Mouse (Mus musculus) right cerebral cortex, postnatal 4 days (tissue): ENCODE data around the gene Isx.
A peak's percentile ranks its signal among the peaks of the same experiment; 100 is the strongest.

Experiments
- DNase-seq: peaks from one replicate; pipeline ENCODE4 v3.0.0-alpha.2; 2022

Gene Isx

DNA sequence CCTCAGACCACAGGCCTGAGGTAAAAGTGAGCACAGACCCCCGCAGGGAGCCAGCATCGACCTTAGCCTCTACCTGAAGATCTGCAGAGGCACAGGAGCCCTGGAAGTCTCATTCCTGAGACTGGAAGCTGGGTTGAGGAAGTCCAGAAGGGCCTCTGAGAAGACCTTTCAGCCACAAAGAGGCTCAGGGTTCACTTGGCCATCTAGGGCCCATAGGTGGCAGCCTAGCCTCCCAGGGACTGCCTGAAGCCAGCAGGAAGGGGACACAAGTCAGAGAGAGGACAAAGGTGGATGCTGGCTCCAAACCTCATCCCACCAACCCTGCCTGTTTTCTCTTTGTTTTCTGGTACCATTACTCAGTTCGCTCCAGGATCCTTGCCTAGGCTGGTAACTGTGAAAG, at the start of gene Isx:
Isx (plus strand) TSS at position 234 of the 400 bp plus-strand sequence.
- DNase-seq = no peak

DNA sequence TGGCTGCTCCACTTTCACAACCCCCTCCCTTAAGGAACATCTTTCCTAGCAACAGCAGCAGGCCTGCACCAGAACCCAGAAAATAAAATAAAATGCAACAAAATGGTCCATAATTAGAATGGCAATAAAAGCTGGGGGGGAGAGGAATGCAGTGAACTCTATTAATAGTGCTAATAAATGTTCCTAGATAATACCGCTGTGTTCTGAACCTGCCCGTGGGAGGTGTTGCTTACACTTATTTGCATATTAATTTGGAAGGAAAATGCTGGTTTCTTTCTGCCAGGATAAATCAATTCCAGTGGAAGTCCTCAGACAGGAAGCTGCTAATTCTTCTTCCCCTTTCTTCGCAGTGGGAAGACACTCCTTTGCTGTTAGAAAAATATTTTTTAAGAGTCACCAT, 45.3 kb upstream of the Isx start:
- no peak for DNase-seq

- no peak for DNase-seq
These were observed 41.7 kb upstream of the Isx start for GRCm38 (mm10) chr8:74831322-74831721.

DNA sequence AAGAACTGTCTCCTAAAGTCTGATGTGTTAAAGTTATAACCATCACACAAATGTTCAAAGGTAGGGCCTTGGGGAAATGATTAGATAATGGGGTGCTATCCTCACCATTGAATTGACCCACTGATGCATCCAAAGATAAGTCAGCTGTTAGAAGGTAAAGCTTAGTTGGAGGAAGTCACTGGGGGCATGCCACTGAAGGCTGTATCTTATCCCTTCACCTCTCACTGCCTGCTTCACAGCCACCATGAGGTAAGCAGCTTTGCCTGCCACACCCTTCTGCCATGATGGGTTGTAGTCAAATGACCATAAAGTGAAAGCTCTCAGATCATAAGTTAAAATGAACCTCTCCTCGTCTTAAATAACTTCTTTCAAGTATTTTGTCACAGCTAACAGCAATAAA, 38.7 kb upstream of the Isx start:
- no peak for DNase-seq

- DNase-seq = peak; percentile 64
These were observed 25.5 kb upstream of the Isx start for GRCm38 (mm10) chr8:74847376-74848048.

- no peak for DNase-seq
These were observed 24.3 kb upstream of the Isx start for GRCm38 (mm10) chr8:74848707-74849106.

GRCm38 (mm10) chr8:74850971-74851370, 22.0 kb upstream of the Isx start:
- DNase-seq = no peak

GRCm38 (mm10) chr8:74851837-74852236, 21.1 kb upstream of the Isx start:
- DNase-seq = no peak

- peak; percentile 74 for DNase-seq
These were observed 19.5 kb upstream of the Isx start for GRCm38 (mm10) chr8:74853488-74853887.

DNA sequence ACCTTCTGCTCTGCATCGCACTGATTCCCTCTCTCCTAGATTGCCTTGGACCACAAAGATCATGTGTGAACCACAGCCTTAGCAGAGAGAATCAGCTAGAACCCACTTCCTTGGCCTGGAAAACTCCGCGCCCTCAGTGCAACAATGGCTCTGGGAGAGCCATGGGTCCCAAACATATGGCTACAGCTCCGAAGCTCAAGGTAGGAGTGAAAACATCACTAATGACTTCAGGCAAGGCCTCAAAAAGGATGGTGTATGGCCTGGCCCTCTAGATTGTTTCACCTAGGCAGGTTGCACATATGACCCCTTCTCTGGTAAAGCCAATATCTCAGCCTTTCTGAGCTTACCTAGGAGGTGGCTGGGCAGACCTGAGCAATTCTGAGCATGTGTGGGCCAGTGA, 18.2 kb upstream of the Isx start:
- DNase-seq = no peak

DNA sequence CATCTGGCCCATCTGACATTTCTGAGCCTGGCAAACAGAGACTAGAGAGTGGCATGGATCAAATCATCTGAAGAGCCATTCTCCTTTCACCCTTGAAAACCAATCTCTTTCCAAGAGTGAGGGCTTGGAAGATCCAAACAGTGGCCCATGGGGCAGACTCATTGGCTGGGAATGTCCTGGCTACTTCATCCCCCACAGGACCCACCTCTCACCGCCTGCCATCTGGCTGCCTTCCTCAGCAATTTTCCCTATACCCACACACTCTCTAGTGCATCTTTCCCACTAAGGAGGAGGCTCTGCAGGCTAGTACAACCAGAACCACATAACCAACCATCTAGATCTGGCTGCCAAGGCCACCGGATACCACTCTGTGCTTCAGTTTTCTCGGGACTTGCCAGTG, 17.6 kb upstream of the Isx start:
- no peak for DNase-seq

GRCm38 (mm10) chr8:74859241-74859640, 13.7 kb upstream of the Isx start:
- no peak for DNase-seq

DNA sequence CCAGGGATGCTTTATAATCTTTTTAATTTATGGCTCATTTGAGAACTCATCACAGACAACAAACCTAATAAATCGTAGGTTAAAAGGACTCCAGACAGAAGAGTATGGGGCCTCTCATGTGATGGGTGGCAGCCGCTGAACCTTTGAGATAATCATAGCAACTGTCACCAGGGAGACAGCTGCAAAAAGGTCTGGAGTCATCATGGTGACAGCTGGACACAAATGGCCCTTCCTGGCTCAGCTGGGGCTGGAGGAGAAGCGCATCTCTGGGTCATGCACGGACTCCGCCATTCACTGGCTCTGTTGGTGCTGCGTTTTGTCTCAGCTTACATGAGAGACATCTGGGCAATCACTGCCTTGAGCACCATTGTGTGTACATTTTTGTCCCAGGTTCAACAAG, 12.5 kb upstream of the Isx start:
- DNase-seq = no peak

GRCm38 (mm10) chr8:74862598-74862997, 10.4 kb upstream of the Isx start:
- no peak for DNase-seq

DNA sequence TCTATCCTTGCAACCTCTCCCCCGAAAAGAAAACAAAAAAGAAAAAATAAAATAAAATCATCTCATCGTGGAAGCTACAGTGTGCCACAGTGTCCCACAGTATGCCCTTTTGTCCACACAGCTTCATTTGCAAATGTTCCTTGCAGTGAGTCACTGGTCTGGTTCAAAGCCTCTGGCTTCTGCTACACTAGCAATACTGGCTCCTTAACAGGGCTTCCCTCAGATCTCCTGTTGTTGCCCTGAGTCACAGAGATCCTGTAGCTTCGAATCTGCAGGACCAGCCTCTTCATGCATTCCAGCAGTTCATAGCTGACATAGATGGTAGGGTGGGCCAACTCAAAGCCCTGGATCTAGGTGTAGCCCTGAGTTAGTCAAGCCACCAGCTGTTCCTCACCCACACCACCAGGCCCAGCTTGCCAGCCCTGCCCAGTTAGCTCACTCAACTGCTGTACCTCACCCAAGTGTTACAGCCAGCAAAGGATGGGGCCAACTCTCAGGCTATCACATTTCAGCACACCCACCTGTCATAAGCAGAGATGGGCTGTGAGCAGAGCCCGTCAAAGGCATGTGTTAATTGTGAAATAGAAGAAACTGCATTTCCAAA, 2.5 kb upstream of the Isx start:
- no peak for DNase-seq

- no peak for DNase-seq
These were observed 1.3 kb upstream of the Isx start for GRCm38 (mm10) chr8:74871686-74872085.

DNA sequence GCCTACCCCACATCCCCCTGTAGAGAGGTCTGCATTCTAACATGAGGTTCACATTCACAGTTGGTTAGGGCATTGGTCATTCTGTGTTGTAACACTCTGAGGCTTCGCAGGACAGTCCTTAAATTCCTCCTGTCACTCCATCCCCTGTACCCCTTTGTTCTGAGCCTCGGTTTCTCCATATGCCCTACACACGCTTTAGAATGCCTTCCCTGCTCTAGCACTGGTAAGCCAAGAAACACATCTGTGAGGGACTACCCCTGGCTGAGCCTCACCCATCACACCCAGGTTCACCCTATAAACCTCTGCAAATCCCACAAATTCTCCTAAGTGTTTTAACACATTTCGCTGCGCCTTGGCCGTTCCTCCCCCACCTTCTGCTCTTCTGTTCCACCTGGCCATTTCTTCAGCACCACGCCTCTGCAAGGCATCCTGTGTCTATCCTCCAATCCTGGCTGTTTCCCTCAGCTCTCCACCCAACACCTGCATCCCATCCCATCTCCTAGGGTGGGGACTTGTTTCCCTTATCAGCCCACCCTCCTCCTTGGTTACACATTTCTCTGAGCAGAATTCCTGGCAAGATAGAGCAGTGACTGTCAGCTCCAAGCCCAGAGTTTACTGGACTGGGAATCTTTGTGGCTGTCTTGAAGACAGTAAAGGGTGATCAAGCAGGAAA, 686 bp upstream of the Isx start:
- DNase-seq = no peak

DNA sequence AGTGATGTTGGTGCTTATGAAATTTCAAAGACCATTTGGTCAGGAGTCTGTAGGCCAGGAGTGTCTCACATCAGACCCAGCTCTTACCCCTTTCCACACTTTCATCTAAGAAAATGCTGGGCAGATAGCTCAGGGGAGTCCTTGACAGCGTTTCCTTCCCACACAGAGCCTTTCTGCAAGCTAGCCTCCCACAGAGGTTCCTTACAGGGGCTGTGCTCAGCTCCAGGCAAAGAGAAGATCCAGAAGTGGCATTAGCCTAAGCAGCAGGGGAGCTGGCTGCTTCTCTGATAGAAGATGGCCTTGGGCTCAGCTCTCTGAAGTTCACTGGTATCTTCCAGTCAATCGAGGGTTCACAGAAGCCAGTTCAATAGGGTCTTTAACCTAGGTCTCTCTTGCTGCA, 1.6 kb downstream of the Isx start:
- DNase-seq = no peak

- no peak for DNase-seq
These were observed 5.7 kb downstream of the Isx start for GRCm38 (mm10) chr8:74878637-74879036.

DNA sequence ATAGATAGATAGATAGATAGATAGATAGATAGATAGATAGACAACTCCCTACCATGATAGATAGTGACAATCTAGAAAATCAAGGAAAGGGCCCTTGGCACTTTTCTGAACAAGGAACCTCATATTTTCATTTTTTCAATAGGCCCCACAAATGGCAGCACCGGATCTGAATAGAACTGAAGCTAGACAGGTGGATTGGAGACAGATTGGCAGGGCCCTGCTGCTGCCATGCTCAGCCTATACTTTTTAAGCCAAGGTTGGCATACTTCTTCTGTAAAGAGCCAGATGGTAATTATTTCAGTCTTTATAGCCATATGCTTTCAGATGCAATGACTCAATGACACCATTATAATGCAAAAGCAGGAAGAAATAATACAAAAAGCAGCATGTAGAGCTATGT, 15.8 kb downstream of the Isx start:
- no peak for DNase-seq

GRCm38 (mm10) chr8:74891030-74891429, 18.1 kb downstream of the Isx start:
- no peak for DNase-seq

DNA sequence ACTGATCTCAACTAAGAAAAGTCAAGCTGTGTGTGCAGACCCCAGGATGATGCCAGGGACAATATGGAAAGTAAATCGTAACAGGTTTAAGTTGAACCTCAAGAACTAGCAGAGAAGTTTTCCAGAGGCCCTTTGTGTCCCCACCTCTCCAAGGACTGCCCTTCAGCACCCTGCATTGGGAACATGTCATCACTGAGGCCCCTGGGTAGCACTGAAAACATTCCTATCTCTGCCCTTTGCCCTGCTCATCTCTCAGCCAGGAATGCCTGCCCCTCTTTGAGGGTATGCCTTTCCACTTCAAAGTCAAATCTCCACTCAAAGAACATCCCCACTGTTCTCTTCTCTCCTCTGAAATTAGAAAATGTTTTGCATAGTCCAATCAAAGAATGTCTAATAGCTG, 23.3 kb downstream of the Isx start:
- DNase-seq = no peak

DNA sequence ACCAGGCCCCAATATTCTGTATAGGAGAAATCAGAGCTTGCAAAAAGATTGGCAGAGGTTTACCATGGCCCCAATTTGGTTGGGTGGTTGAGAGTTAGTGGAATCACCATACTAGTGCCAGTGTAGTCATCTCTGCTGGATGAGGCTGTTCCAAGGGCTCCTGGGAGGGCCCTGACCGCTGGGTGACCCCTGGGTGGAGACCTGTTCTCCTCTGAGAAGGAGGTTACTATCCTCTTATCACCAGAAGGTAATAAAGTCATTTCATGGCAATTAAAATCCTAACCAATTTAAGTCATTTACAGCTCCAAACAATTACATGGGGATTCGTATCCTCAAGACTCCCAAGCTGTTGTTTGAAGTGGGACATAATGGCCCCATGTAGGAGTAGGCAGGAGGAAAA, 24.3 kb downstream of the Isx start:
- DNase-seq = no peak

DNA sequence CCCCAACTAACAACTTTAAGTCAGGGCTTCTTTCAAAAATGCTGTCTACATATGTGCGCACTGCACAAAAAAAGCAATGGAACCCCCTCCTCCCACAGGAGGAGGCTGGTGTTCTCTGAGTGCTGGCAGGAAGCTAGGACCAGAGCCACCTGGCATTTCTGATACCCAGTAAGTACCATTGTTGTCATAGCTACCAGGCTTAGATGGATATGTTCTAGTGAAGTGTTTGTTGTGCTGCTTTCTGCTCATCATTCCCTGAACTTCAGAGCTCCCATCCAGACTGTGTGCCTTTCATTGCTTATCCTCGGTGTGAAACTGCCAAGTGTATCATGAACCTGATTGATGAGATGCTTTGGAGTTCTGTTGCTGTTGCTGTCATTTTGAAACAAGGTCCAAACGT, 26.8 kb downstream of the Isx start:
- DNase-seq = no peak

DNA sequence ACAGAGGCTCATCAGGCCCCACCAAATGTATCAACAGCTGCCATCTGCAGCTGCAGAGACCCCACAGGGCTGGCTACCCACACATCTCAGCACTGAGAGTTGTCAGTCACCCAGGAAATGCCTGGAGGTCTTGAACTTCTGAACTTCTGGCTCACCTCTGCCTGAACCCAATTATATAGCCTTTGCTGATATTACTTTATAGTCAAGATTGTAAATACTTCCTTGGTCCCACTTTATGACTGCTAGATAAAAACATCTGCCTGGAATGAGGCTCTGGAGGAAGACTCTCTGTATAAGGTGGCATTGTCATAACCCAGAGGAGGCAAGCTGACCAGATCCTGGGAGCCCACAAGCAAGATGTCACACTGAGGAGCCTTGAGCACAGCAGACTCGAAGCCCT, 28.8 kb downstream of the Isx start:
- no peak for DNase-seq
